Comparison of ENCODE assay signal across 8 mouse cellular contexts in genomic region chr11:67965905-67966878, GRCm38 (mm10). TPM values are rescaled to one million over a fixed set of nuclear protein-coding genes. Genes with fewer than 3 reads are reported as not detected.
A peak's percentile ranks its signal among the peaks of the same experiment; 100 is the strongest.
DNase-seq lines count a peak whose midpoint lies in the region; ATAC-seq lines count a peak whose summit lies in the region.

Stx8 (plus strand) TSS chr11:67966193.

- H3K4me3 ChIP-seq in hindbrain, embryonic 13.5 days, result peak within 1 kb of the TSS; percentile 75

- H3K9ac ChIP-seq in hindbrain, embryonic 13.5 days, result peak within 1 kb of the TSS; percentile 90

- H3K4me2 ChIP-seq in hindbrain, embryonic 13.5 days, result peak within 1 kb of the TSS; percentile 91

- no peaks in the 10 kb centered on the region for H3K27me3 ChIP-seq in hindbrain, embryonic 13.5 days

- under 1% methylated on average over 28 of the region's 28 CpGs for WGBS in hindbrain, embryonic 13.5 days

- DNase-seq in Muller cell, postnatal 12 days (ENCODE audit: inconsistent ontology term), result peak; percentile 91
- peak; percentile 87 for DNase-seq in cerebellum, adult 9-11 months
- DNase-seq in frontal cortex, postnatal 10 days (ENCODE audit: low spot score in 2 of 2), result peak; percentile 83 to 91
- peak; percentile 88 to 98 for DNase-seq in layer of hippocampus, postnatal 25 days (ENCODE audit: extremely low spot score in 1 of 2, low spot score in 1 of 2)
- DNase-seq in lung, postnatal 25 days (ENCODE audit: low spot score), result peak; percentile 93
- peak; percentile 89 for DNase-seq in retina, embryonic 14.5 days (ENCODE audit: low spot score)
- peak; percentile 100 for DNase-seq in thymus, postnatal 4 days

- ATAC-seq in hindbrain, embryonic 13.5 days (ENCODE audit: low FRiP score), result peak; percentile 88

- H3K27ac ChIP-seq in hindbrain, embryonic 13.5 days, result peak within 1 kb of the TSS; percentile 31; the same call in 1 of the 2 replicates

- H3K36me3 ChIP-seq in hindbrain, embryonic 13.5 days, result peaks cover 12% of the 10 kb centered on the region

- peaks cover 22% of the 10 kb centered on the region for H3K4me1 ChIP-seq in hindbrain, embryonic 13.5 days (replicated peaks)

- H3K9me3 ChIP-seq in hindbrain, embryonic 13.5 days, result no peaks in the 10 kb centered on the region

RNA-seq across cellular contexts. Expression of gene Stx8, which starts in this region (rescaled TPM):
- 71.5 and 74.1 TPM in 2 replicates for polyA plus RNA-seq in hindbrain, embryonic 13.5 days (2015; fragmentation: Nextera tagmentation; extraction: Ambion mirVana)
- 10 to 100 TPM; 34.4 to 36.5 TPM for total RNA-seq in layer of hippocampus, postnatal 25 days (2021)

Comparison
In these comparisons a context has a peak if more than half of its experiments do, and no peak if none do; other contexts are left out.
1. Peak in every context shown above with its lines: DNase-seq, ATAC-seq, H3K4me3 ChIP-seq and H3K27ac ChIP-seq.